Mouse (Mus musculus) 416B (cell line): ENCODE results near the gene Olfr1055.
"Not testable (repeated sequence)": the region's sequence is repeated elsewhere in the genome, so short reads cannot be mapped to it uniquely, and the experiment has no call there.

Source experiments
- DNase-seq: peaks from one replicate; pipeline ENCODE4 v3.0.0; 2011; ENCODE audit warnings: low read depth

Olfr1055 gene

GRCm38 (mm10) chr2:86350184-86350583, at the start of gene Olfr1055:
Olfr1055 (minus strand) TSS chr2:86350284.
- no peak for DNase-seq

- DNase-seq, result no peak
These were observed 45.0 kb upstream of the Olfr1055 start for GRCm38 (mm10) chr2:86395114-86395513.

DNA sequence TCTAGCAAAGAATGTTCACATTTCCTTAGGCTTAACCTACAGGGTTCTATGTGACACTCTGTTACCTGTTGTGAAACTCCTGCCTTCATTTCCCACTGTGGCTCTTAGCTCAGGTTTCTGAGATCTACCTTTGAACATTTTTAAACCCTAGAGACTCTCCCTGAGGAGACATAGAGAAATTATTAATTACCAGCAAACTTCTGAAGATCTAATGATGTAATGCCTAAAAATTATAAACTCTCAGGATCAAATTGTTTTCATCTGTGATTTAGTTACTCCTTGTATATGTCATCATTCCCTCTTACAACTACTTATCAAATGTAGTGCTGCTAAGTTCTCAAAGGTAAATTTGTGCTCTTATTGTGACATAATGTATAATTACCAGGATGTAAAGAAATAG, 38.4 kb upstream of the Olfr1055 start, which contains the start of gene Olfr1058:
Olfr1058 (minus strand) TSS at position 101 of the 400 bp plus-strand sequence.
- not testable (repeated sequence) for DNase-seq

GRCm38 (mm10) chr2:86378293-86378692, 28.2 kb upstream of the Olfr1055 start, which contains the start of gene Olfr1057:
Olfr1057 (minus strand) TSS chr2:86378393.
- no peak for DNase-seq

DNA sequence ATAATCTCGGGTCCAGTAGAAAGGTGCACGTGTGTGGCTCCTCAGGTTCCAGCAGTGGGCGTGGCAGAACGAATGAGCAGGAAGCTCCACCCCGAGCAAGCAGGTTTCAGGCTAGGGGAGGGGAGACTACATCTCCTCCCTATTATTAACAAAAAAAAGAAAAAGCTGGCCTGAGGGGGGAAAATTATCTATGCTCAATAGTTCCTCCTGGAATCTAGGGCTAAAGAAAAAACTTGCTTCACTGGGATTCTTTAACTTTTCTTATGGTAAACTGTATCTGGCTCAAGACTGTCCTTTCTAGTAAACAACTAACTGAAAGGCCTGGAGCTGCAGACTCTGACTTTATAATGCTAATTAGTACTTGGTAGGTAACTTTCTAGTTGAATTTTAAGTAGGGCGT, 16.3 kb upstream of the Olfr1055 start:
- DNase-seq, result not testable (repeated sequence)

DNA sequence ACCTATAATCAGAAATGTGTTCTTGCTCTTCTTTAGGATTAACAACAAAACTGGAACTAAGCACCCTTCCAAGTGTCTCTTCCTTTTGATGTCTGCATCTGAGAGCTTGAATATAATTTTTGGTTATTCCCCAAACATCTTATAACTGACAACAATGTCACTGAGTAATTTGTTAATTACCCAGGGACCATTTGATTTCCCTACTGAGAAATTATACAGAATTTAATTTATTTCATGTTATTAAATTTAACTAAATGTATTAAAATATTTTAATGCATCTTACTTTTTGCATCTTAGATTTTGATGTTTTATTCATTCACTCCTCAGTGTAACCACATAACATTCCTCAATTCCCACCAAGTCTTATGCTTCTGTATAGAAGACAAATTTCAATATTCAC, 12.3 kb upstream of the Olfr1055 start, which contains the start of gene Olfr1056:
Olfr1056 (minus strand) TSS at position 101 of the 400 bp plus-strand sequence.
- no peak for DNase-seq

DNA sequence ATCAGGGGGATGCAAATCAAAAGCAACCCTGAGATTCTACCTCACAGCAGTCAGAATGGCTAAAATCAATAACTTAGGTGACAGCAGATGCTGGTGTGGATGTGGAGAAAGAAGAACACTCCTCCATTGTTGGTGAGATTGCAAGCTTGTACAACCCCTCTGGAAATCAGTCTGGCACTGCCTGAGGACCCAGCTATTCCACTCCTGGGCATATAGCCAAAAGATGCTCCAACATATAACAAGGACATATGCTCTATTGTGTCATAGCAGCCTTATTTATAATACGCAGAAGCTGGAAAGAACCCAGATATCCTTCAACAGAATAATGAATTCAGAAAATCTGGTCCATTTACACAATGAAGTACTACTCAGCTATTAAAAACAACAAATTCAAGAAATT, 1.7 kb upstream of the Olfr1055 start:
- DNase-seq, result not testable (repeated sequence)

- DNase-seq, result no peak
These were observed 14.8 kb downstream of the Olfr1055 start, which contains the start of gene Olfr1054 for GRCm38 (mm10) chr2:86335333-86335732. Olfr1054 (minus strand) TSS chr2:86335433.

GRCm38 (mm10) chr2:86315184-86315583, 34.9 kb downstream of the Olfr1055 start, which contains the start of gene Olfr1053:
Olfr1053 (minus strand) TSS chr2:86315284.
- no peak for DNase-seq
